Mouse (Mus musculus): ENCODE results near the gene Acnat2.
"Not testable (repeated sequence)": the region's sequence is repeated elsewhere in the genome, so short reads cannot be mapped to it uniquely, and the experiment has no call there.

Gene Acnat2

GRCm38 (mm10) chr4:49407957-49408356 lies at the start of gene Acnat2:
Acnat2 (minus strand) TSS chr4:49408151.
- DNase-seq: not testable (repeated sequence)

- DNase-seq: no peak
Measured at GRCm38 (mm10) chr4:49456171-49456570, 48.2 kb upstream of the Acnat2 start.

GRCm38 (mm10) chr4:49451848-49452551 lies 44.0 kb upstream of the Acnat2 start:
- DNase-seq: no peak

- DNase-seq: not testable (repeated sequence)
Measured at GRCm38 (mm10) chr4:49451133-49451847, 43.3 kb upstream of the Acnat2 start.

- not testable (repeated sequence) for DNase-seq
Measured at GRCm38 (mm10) chr4:49436968-49437367, 29.0 kb upstream of the Acnat2 start.

- not testable (repeated sequence) for DNase-seq
Measured at GRCm38 (mm10) chr4:49410151-49410550, 2.2 kb upstream of the Acnat2 start.

GRCm38 (mm10) chr4:49386873-49387272 lies 21.1 kb downstream of the Acnat2 start:
- DNase-seq: no peak

GRCm38 (mm10) chr4:49383576-49384318 lies 24.2 kb downstream of the Acnat2 start:
- DNase-seq: not testable (repeated sequence)

GRCm38 (mm10) chr4:49368046-49368445 lies 39.9 kb downstream of the Acnat2 start:
- not testable (repeated sequence) for DNase-seq

- no peak for DNase-seq
Measured at GRCm38 (mm10) chr4:49357097-49357496, 50.9 kb downstream of the Acnat2 start.

- DNase-seq: no peak
Measured at GRCm38 (mm10) chr4:49350470-49350869, 57.5 kb downstream of the Acnat2 start.

GRCm38 (mm10) chr4:49348677-49349076 lies 59.3 kb downstream of the Acnat2 start:
- DNase-seq: no peak

GRCm38 (mm10) chr4:49348001-49348400 lies 60.0 kb downstream of the Acnat2 start:
- DNase-seq: not testable (repeated sequence)

- DNase-seq: not testable (repeated sequence)
Measured at GRCm38 (mm10) chr4:49340091-49340490, 67.9 kb downstream of the Acnat2 start.

GRCm38 (mm10) chr4:49337949-49338348 lies 70.0 kb downstream of the Acnat2 start:
- DNase-seq: not testable (repeated sequence)

Measured in cerebellum, postnatal 36 days (tissue).